Mouse (Mus musculus): ENCODE measurements at regions not wholly inside any gene's neighbourhood (a gene's known extent, or its start where the extent isn't known, plus 50 kb on each side); places are given as distances from the start of the nearest gene placed in this dataset.
"Not testable (repeated sequence)": the region's sequence is repeated elsewhere in the genome, so short reads cannot be mapped to it uniquely, and the experiment has no call there.

- in situ Hi-C loops (cut with MboI, MseI) = loop anchor here (10.0 kb wide), 1 partner anchor 945 kb away; no protein-coding TSS in a partner anchor
Observed at GRCm38 (mm10) chr13:20039590-20039989, 50.8 kb upstream of the Elmo1 start.

GRCm38 (mm10) chr13:20038463-20038862, 51.9 kb upstream of the Elmo1 start:
- in situ Hi-C loops (cut with MboI, MseI) = loop anchor here (10.0 kb wide), 1 partner anchor 946 kb away; no protein-coding TSS in a partner anchor

GRCm38 (mm10) chr13:20037436-20037835, 53.0 kb upstream of the Elmo1 start:
- in situ Hi-C loops (cut with MboI, MseI) = loop anchor here (10.0 kb wide), 1 partner anchor 947 kb away; no protein-coding TSS in a partner anchor

GRCm38 (mm10) chr13:20033937-20034735, 56.3 kb upstream of the Elmo1 start:
- in situ Hi-C loops (cut with MboI, MseI) = loop anchor here (10.0 kb wide), 1 partner anchor 951 kb away; no protein-coding TSS in a partner anchor

GRCm38 (mm10) chr13:20031660-20032059, 58.7 kb upstream of the Elmo1 start:
- in situ Hi-C loops (cut with MboI, MseI) = loop anchor here (10.0 kb wide), 1 partner anchor 953 kb away; no protein-coding TSS in a partner anchor

- in situ Hi-C loops (cut with MboI, MseI) = loop anchor here (10.0 kb wide), 1 partner anchor 954 kb away; no protein-coding TSS in a partner anchor
Observed at GRCm38 (mm10) chr13:20031082-20031481, 59.3 kb upstream of the Elmo1 start.

GRCm38 (mm10) chr13:20026612-20027011, 63.8 kb upstream of the Elmo1 start:
- in situ Hi-C loops (cut with MboI, MseI) = no loop called here

GRCm38 (mm10) chr13:20016454-20016853, 73.9 kb upstream of the Elmo1 start:
- in situ Hi-C loops (cut with MboI, MseI) = not testable (repeated sequence)

GRCm38 (mm10) chr13:20012621-20013020, 77.8 kb upstream of the Elmo1 start:
- in situ Hi-C loops (cut with MboI, MseI) = no loop called here

GRCm38 (mm10) chr13:20009164-20009563, 81.2 kb upstream of the Elmo1 start:
- in situ Hi-C loops (cut with MboI, MseI) = no loop called here

GRCm38 (mm10) chr13:20007561-20007960, 82.8 kb upstream of the Elmo1 start:
- in situ Hi-C loops (cut with MboI, MseI) = no loop called here

GRCm38 (mm10) chr13:19997606-19998005, 92.8 kb upstream of the Elmo1 start:
- in situ Hi-C loops (cut with MboI, MseI) = no loop called here

GRCm38 (mm10) chr13:19975621-19976020, 114.8 kb upstream of the Elmo1 start:
- in situ Hi-C loops (cut with MboI, MseI) = no loop called here

GRCm38 (mm10) chr13:19966566-19966965, 123.8 kb upstream of the Elmo1 start:
- in situ Hi-C loops (cut with MboI, MseI) = no loop called here

- in situ Hi-C loops (cut with MboI, MseI) = no loop called here
Observed at GRCm38 (mm10) chr13:19963031-19963430, 127.4 kb upstream of the Elmo1 start.

- in situ Hi-C loops (cut with MboI, MseI) = no loop called here
Observed at GRCm38 (mm10) chr13:19928761-19929160, 104.7 kb upstream of the Gpr141 start.

GRCm38 (mm10) chr13:19927807-19928206, 103.8 kb upstream of the Gpr141 start:
- in situ Hi-C loops (cut with MboI, MseI) = no loop called here

- in situ Hi-C loops (cut with MboI, MseI) = no loop called here
Observed at GRCm38 (mm10) chr13:19921084-19921827, 97.2 kb upstream of the Gpr141 start.

- in situ Hi-C loops (cut with MboI, MseI) = no loop called here
Observed at GRCm38 (mm10) chr13:19911860-19912584, 88.0 kb upstream of the Gpr141 start.

- in situ Hi-C loops (cut with MboI, MseI) = no loop called here
Observed at GRCm38 (mm10) chr13:19902786-19903185, 78.7 kb upstream of the Gpr141 start.

GRCm38 (mm10) chr13:19897191-19897590, 73.1 kb upstream of the Gpr141 start:
- in situ Hi-C loops (cut with MboI, MseI) = no loop called here

Measured in T-helper 1 cell (primary cell).